Mouse (Mus musculus) CH12.LX (cell line): ENCODE measurements around the gene Gm12216. TPM values are rescaled to one million over a fixed set of nuclear protein-coding genes. Genes with fewer than 3 reads are reported as not detected.

Experiments used
- DNase-seq: peaks from one replicate; pipeline ENCODE4 v3.0.0-alpha.2; 2013; ENCODE audit errors: extremely low read depth
- H3K27ac ChIP-seq: 2 replicates; pipeline ENCODE4 v1.5.1; 2012; ENCODE audit warnings: low read depth, mild to moderate bottlenecking, control low read depth, moderate library complexity; ENCODE audit not compliant: insufficient read depth
- H3K27me3 ChIP-seq: replicated peaks from 2 replicates; pipeline ENCODE3; 2012; ENCODE audit warnings: inconsistent platforms
- H3K36me3 ChIP-seq, 2 experiments: replicated peaks in 1 of 2; 2 replicates each; pipeline versions ENCODE3 to v1.6.1; 2012; ENCODE audit warnings: inconsistent platforms in 1 of 2, low read length in 1 of 2, mild to moderate bottlenecking in 1 of 2, mixed read lengths in 1 of 2, moderate library complexity in 1 of 2; ENCODE audit not compliant: control insufficient read depth in 1 of 2, insufficient read depth in 1 of 2
- H3K4me1 ChIP-seq, 2 experiments: 2 replicates each; pipeline ENCODE4 v1.6.1; 2012; ENCODE audit warnings: inconsistent platforms in 1 of 2, moderate library complexity in 1 of 2; ENCODE audit not compliant: insufficient read depth in 2 of 2, control insufficient read depth in 1 of 2
- H3K4me2 ChIP-seq: 2 replicates; pipeline ENCODE4 v1.6.1; 2012; ENCODE audit warnings: low read depth, mild to moderate bottlenecking, control low read depth; ENCODE audit not compliant: poor library complexity, insufficient read depth, severe bottlenecking
- H3K4me3 ChIP-seq, 3 experiments: fragments of 150-350 bp in 1 of 3; sonication (generic) in 1 of 3; replicated peaks in 1 of 3; 2 replicates each; pipeline versions ENCODE3 to v1.5.1; 2011 to 2012; ENCODE audit warnings: low read depth in 2 of 3, low read length in 2 of 3, mild to moderate bottlenecking in 2 of 3, moderate library complexity in 2 of 3, control low read depth in 1 of 3, improper control_type of control experiment in 1 of 3, inconsistent platforms in 1 of 3, mixed read lengths in 1 of 3; ENCODE audit not compliant: poor library complexity in 1 of 3
- H3K79me2 ChIP-seq: replicated peaks from 2 replicates; pipeline ENCODE4 v1.6.1; 2012; ENCODE audit warnings: mild to moderate bottlenecking, moderate library complexity; ENCODE audit not compliant: control insufficient read depth, poor library complexity, insufficient read depth, severe bottlenecking; ENCODE audit errors: extremely low read depth
- H3K9ac ChIP-seq: 2 replicates; pipeline ENCODE4 v1.6.1; 2012; ENCODE audit warnings: low read depth, mild to moderate bottlenecking, control low read depth, moderate library complexity; ENCODE audit not compliant: insufficient read depth
- H3K9me3 ChIP-seq: replicated peaks from 2 replicates; pipeline ENCODE3; 2012; ENCODE audit warnings: low read length, inconsistent platforms, mixed read lengths
- BHLHE40 ChIP-seq: IDR thresholded peaks from 2 replicates; pipeline ENCODE4 v1.6.1; 2011; ENCODE audit warnings: mild to moderate bottlenecking, low read depth, low read length, improper control_type of control experiment
- CHD1 ChIP-seq: IDR thresholded peaks from 2 replicates; pipeline ENCODE4 v1.6.1; 2012; ENCODE audit warnings: low read depth, low read length, improper control_type of control experiment, inconsistent platforms
- E2F4 ChIP-seq: IDR thresholded peaks from 2 replicates; pipeline ENCODE4 v1.6.1; 2011; ENCODE audit warnings: low read depth, low read length, improper control_type of control experiment; ENCODE audit not compliant: insufficient replicate concordance
- ELF1 ChIP-seq: IDR thresholded peaks from 2 replicates; pipeline ENCODE4 v1.6.1; 2014; ENCODE audit warnings: low read depth, mild to moderate bottlenecking, inconsistent platforms, low read length, improper control_type of control experiment
- EP300 ChIP-seq: IDR thresholded peaks from 2 replicates; pipeline ENCODE4 v1.6.1; 2011; ENCODE audit warnings: low read length, improper control_type of control experiment
- GABPA ChIP-seq: IDR thresholded peaks from 2 replicates; pipeline ENCODE4 v1.6.1; 2012; ENCODE audit warnings: low read depth, low read length, improper control_type of control experiment, inconsistent platforms; ENCODE audit not compliant: insufficient replicate concordance
- HCFC1 ChIP-seq: IDR thresholded peaks from 2 replicates; pipeline ENCODE4 v1.6.1; 2012; ENCODE audit warnings: low read depth, mild to moderate bottlenecking, inconsistent platforms, low read length, improper control_type of control experiment
- IRF4 ChIP-seq: IDR thresholded peaks from 2 replicates; pipeline ENCODE4 v1.6.1; 2014; ENCODE audit warnings: low read depth, mild to moderate bottlenecking, inconsistent platforms, low read length, improper control_type of control experiment
- JUN ChIP-seq: IDR thresholded peaks from 2 replicates; pipeline ENCODE4 v1.6.1; 2011; ENCODE audit warnings: low read depth, mild to moderate bottlenecking, low read length, improper control_type of control experiment, moderate library complexity; ENCODE audit not compliant: insufficient read depth
- JUND ChIP-seq: conservative IDR thresholded peaks from 2 replicates; pipeline ENCODE4 v1.6.1; 2011; ENCODE audit warnings: low read depth, low read length, improper control_type of control experiment
- MAX ChIP-seq: IDR thresholded peaks from 2 replicates; pipeline ENCODE4 v1.6.1; 2011; ENCODE audit warnings: low read length, improper control_type of control experiment
- MAZ ChIP-seq: IDR thresholded peaks from 2 replicates; pipeline ENCODE4 v1.6.1; 2012; ENCODE audit warnings: low read depth, mild to moderate bottlenecking, inconsistent platforms, low read length, improper control_type of control experiment, moderate library complexity
- MXI1 ChIP-seq: IDR thresholded peaks from 2 replicates; pipeline ENCODE4 v1.6.1; 2011; ENCODE audit warnings: mild to moderate bottlenecking, low read depth, low read length, improper control_type of control experiment
- MYC ChIP-seq: IDR thresholded peaks from 2 replicates; pipeline ENCODE4 v1.6.1; 2011; ENCODE audit warnings: low read depth, mild to moderate bottlenecking, improper control_type of control experiment, low read length
- NELFE ChIP-seq: IDR thresholded peaks from 2 replicates; pipeline ENCODE4 v1.6.1; 2011; ENCODE audit warnings: low read depth, low read length, improper control_type of control experiment
- PAX5 ChIP-seq: IDR thresholded peaks from 2 replicates; pipeline ENCODE4 v1.6.1; 2012; ENCODE audit warnings: low read length, inconsistent platforms, mixed read lengths
- POLR2A ChIP-seq: IDR thresholded peaks from 2 replicates; pipeline ENCODE4 v1.6.1; 2011; ENCODE audit warnings: low read depth, mild to moderate bottlenecking, improper control_type of control experiment, low read length
- RAD21 ChIP-seq: IDR thresholded peaks from 2 replicates; pipeline ENCODE4 v1.6.1; 2011; ENCODE audit warnings: low read depth, mild to moderate bottlenecking, low read length, improper control_type of control experiment, moderate library complexity
- RCOR1 ChIP-seq: conservative IDR thresholded peaks from 2 replicates; pipeline ENCODE4 v1.6.1; 2012; ENCODE audit warnings: low read depth, mild to moderate bottlenecking, inconsistent platforms, low read length, improper control_type of control experiment
- SIN3A ChIP-seq: IDR thresholded peaks from 2 replicates; pipeline ENCODE4 v1.6.1; 2012; ENCODE audit warnings: low read length, improper control_type of control experiment, inconsistent platforms
- SMC3 ChIP-seq: IDR thresholded peaks from 2 replicates; pipeline ENCODE4 v1.6.1; 2011; ENCODE audit warnings: low read depth, low read length, improper control_type of control experiment
- TBP ChIP-seq: conservative IDR thresholded peaks from 2 replicates; pipeline ENCODE4 v1.6.1; 2011; ENCODE audit warnings: low read depth, low read length, improper control_type of control experiment
- UBTF ChIP-seq: IDR thresholded peaks from 2 replicates; pipeline ENCODE4 v1.6.1; 2012; ENCODE audit warnings: low read depth, mild to moderate bottlenecking, inconsistent platforms, low read length, improper control_type of control experiment, moderate library complexity
- USF1 ChIP-seq: IDR thresholded peaks from 2 replicates; pipeline ENCODE4 v1.6.1; 2014; ENCODE audit warnings: low read depth, mild to moderate bottlenecking, inconsistent platforms, low read length, improper control_type of control experiment
- USF2 ChIP-seq: conservative IDR thresholded peaks from 2 replicates; pipeline ENCODE4 v1.6.1; 2011; ENCODE audit warnings: low read depth, low read length, improper control_type of control experiment
- ZC3H11A ChIP-seq: IDR thresholded peaks from 2 replicates; pipeline ENCODE4 v1.6.1; 2012; ENCODE audit warnings: low read depth, mild to moderate bottlenecking, inconsistent platforms, low read length, improper control_type of control experiment
- ZKSCAN1 ChIP-seq: IDR thresholded peaks from 2 replicates; pipeline ENCODE4 v1.6.1; 2012; ENCODE audit warnings: low read depth, inconsistent platforms, low read length, improper control_type of control experiment, borderline replicate concordance
- ZMIZ1 ChIP-seq: IDR thresholded peaks from 2 replicates; pipeline ENCODE4 v1.6.1; 2012; ENCODE audit warnings: low read depth, mild to moderate bottlenecking, inconsistent platforms, low read length, improper control_type of control experiment
- ZNF384 ChIP-seq: IDR thresholded peaks from 2 replicates; pipeline ENCODE4 v1.6.1; 2012; ENCODE audit warnings: low read depth, low read length, improper control_type of control experiment, inconsistent platforms
- dilution Hi-C: fragments of 300-500 bp; cut with MboI; formaldehyde crosslinking; loops from 2 replicates; pipeline ENCODE4 v1.14.3; 2020; ENCODE audit warnings: low sequenced_read_pairs; ENCODE audit not compliant: extremely low pct_unique_long_range_greater_than_20kb, extremely low pct_ligation_motif_present
- in situ Hi-C: fragments of 300-500 bp; cut with MboI; formaldehyde crosslinking; loops from 3 replicates; pipeline ENCODE4 v1.14.3; 2019; ENCODE audit warnings: low sequenced_read_pairs, low pct_ligation_motif_present, low pct_unique_long_range_greater_than_20kb, mixed read lengths
- polyA plus RNA-seq: library from polyadenylated mRNA; unstranded; fragments of >175 nt; gene quantifications from 2 replicates; pipeline ENCODE4 v1.2.1, GENCODE M21; 2012; ENCODE audit warnings: low read depth; ENCODE audit not compliant: insufficient read length
- total RNA-seq, 2 experiments: library from RNA; depleted of rRNA; stranded (reverse); fragments of 300-350 nt in 1 of 2; fragments of >200 nt in 1 of 2; gene quantifications; 2 replicates each; pipeline ENCODE4 v1.2.3; 2012 to 2014

Gene Gm12216
- total and polyA plus RNA-seq, 3 experiments: 0.56 to 2.7 (median 0.77) TPM

- peak; percentile 67 for TF ChIP-seq IRF4
- no peak for TF ChIP-seq SMC3
- TF ChIP-seq POLR2A: peak; percentile 98
- no peak for TF ChIP-seq RAD21
- no peak for TF ChIP-seq ZC3H11A
- peak; percentile 54; the same call in 1 of the 2 replicates for TF ChIP-seq USF1
- no peak for TF ChIP-seq GABPA
- peak; percentile 85 for TF ChIP-seq MAZ
- no peak for TF ChIP-seq ZNF384
- peak; percentile 30; the same call in 1 of the 2 replicates for TF ChIP-seq HCFC1
- TF ChIP-seq RCOR1: 0 out of 2 replicates have a peak, but pooled peaks have one; percentile 10
- TF ChIP-seq SIN3A: peak; percentile 76; the same call in 1 of the 2 replicates
- TF ChIP-seq ZKSCAN1: no peak
These were observed 89.3 kb downstream of the Gm12216 start, which contains the start of gene Irf1 (continued) for GRCm38 (mm10) chr11:53769760-53770124.

- dilution Hi-C loops: no loop called here
- in situ Hi-C loops: no loop called here
- H3K79me2 ChIP-seq: peaks cover 42% of the 10 kb centered on the region
- DNase-seq: peak; percentile 40
- H3K36me3 ChIP-seq: peaks cover 28 to 31% of the 10 kb centered on the region in 2 experiments
- peak overlapping the region; percentile 94 for H3K4me2 ChIP-seq
- H3K9ac ChIP-seq: peak overlapping the region; percentile 58
- H3K4me3 ChIP-seq: peak overlapping the region; percentile 31 to 77 (median 41)
- H3K27ac ChIP-seq: peak overlapping the region; percentile 94
- no peak for TF ChIP-seq UBTF
- TF ChIP-seq MAX: 0 out of 2 replicates have a peak, but pooled peaks have one; percentile 6
- no peaks in the 10 kb centered on the region for H3K9me3 ChIP-seq
- H3K27me3 ChIP-seq: no peaks in the 10 kb centered on the region
- peaks cover 33 to 73% of the 10 kb centered on the region in 2 experiments for H3K4me1 ChIP-seq
These were observed 89.9 kb downstream of the Gm12216 start for GRCm38 (mm10) chr11:53769185-53769576.

- H3K4me2 ChIP-seq: peak overlapping the region; percentile 94
- H3K9ac ChIP-seq: peak overlapping the region; percentile 58
- dilution Hi-C loops: no loop called here
- peak overlapping the region; percentile 31 to 77 (median 41) for H3K4me3 ChIP-seq
- H3K4me1 ChIP-seq: peaks cover 28 to 73% of the 10 kb centered on the region in 2 experiments
- DNase-seq: peak; percentile 73
- in situ Hi-C loops: no loop called here
- H3K79me2 ChIP-seq: peaks cover 37% of the 10 kb centered on the region
- peaks cover 22 to 25% of the 10 kb centered on the region in 2 experiments for H3K36me3 ChIP-seq
- no peaks in the 10 kb centered on the region for H3K27me3 ChIP-seq
- peak overlapping the region; percentile 94 for H3K27ac ChIP-seq
- H3K9me3 ChIP-seq: no peaks in the 10 kb centered on the region
- no peak; the same call in 1 of the 2 replicates for TF ChIP-seq JUN
- TF ChIP-seq NELFE: no peak; the same call in 1 of the 2 replicates
- no peak; the same call in 1 of the 2 replicates for TF ChIP-seq ELF1
- 0 out of 2 replicates have a peak, but pooled peaks have one; percentile 24 for TF ChIP-seq JUND
- TF ChIP-seq EP300: peak; percentile 87
- no peak for TF ChIP-seq ZC3H11A
- no peak for TF ChIP-seq PAX5
- TF ChIP-seq RCOR1: no peak
- TF ChIP-seq ZMIZ1: peak; percentile 19; the same call in 1 of the 2 replicates
- peak; percentile 92 for TF ChIP-seq BHLHE40
- TF ChIP-seq CHD1: no peak
- peak; percentile 86 for TF ChIP-seq USF2
- no peak for TF ChIP-seq E2F4
- peak; percentile 60; the same call in 1 of the 2 replicates for TF ChIP-seq MYC
- peak; percentile 40; the same call in 1 of the 2 replicates for TF ChIP-seq MXI1
- no peak for TF ChIP-seq ZNF384
- TF ChIP-seq USF1: peak; percentile 84
- TF ChIP-seq TBP: 0 out of 2 replicates have a peak, but pooled peaks have one; percentile 35
These were observed 90.5 kb downstream of the Gm12216 start for GRCm38 (mm10) chr11:53768422-53769184.
